Mouse (Mus musculus): ENCODE data around the gene Mapk13.
A peak's percentile ranks its signal among the peaks of the same experiment; 100 is the strongest.
"Not testable (repeated sequence)": the region's sequence is repeated elsewhere in the genome, so short reads cannot be mapped to it uniquely, and the experiment has no call there.

Mapk13 gene

GRCm38 (mm10) chr17:28814529-28815097 lies 45.5 kb downstream of the Mapk13 start:
- DNase-seq (ENCODE audit: low spot score in 2 of 2) = no peak

GRCm38 (mm10) chr17:28815384-28816004 lies 46.4 kb downstream of the Mapk13 start:
- DNase-seq (ENCODE audit: low spot score in 2 of 2) = peak in 1 of 2 experiments; percentile 10

- not testable (repeated sequence) for DNase-seq (ENCODE audit: low spot score in 2 of 2)
Observed at GRCm38 (mm10) chr17:28816326-28816725, 47.2 kb downstream of the Mapk13 start.

GRCm38 (mm10) chr17:28816875-28817811 lies 48.0 kb downstream of the Mapk13 start:
- DNase-seq (ENCODE audit: low spot score in 2 of 2) = no peak

GRCm38 (mm10) chr17:28820189-28820588 lies 51.1 kb downstream of the Mapk13 start:
- no peak for DNase-seq (ENCODE audit: low spot score in 2 of 2)

GRCm38 (mm10) chr17:28823004-28823745 lies 54.1 kb downstream of the Mapk13 start:
- DNase-seq (ENCODE audit: low spot score in 2 of 2) = peak in 1 of 2 experiments; percentile 22

- DNase-seq (ENCODE audit: low spot score in 2 of 2) = no peak
Observed at GRCm38 (mm10) chr17:28823749-28824148, 54.7 kb downstream of the Mapk13 start.

GRCm38 (mm10) chr17:28824896-28825295 lies 55.8 kb downstream of the Mapk13 start:
- DNase-seq (ENCODE audit: low spot score in 2 of 2) = no peak

GRCm38 (mm10) chr17:28825359-28826041 lies 56.4 kb downstream of the Mapk13 start:
- DNase-seq (ENCODE audit: low spot score in 2 of 2) = no peak

GRCm38 (mm10) chr17:28827665-28828231 lies 58.7 kb downstream of the Mapk13 start:
- DNase-seq (ENCODE audit: low spot score in 2 of 2) = no peak

- DNase-seq (ENCODE audit: low spot score in 2 of 2) = no peak
Observed at GRCm38 (mm10) chr17:28829120-28829519, 60.0 kb downstream of the Mapk13 start.
